Mouse (Mus musculus): Measurements from ENCODE around the gene Col4a3. TPM values are rescaled to one million over a fixed set of nuclear protein-coding genes. Genes with fewer than 3 reads are reported as not detected.

Col4a3 gene
- polyA plus RNA-seq, 1 experiment, result not detected

DNA sequence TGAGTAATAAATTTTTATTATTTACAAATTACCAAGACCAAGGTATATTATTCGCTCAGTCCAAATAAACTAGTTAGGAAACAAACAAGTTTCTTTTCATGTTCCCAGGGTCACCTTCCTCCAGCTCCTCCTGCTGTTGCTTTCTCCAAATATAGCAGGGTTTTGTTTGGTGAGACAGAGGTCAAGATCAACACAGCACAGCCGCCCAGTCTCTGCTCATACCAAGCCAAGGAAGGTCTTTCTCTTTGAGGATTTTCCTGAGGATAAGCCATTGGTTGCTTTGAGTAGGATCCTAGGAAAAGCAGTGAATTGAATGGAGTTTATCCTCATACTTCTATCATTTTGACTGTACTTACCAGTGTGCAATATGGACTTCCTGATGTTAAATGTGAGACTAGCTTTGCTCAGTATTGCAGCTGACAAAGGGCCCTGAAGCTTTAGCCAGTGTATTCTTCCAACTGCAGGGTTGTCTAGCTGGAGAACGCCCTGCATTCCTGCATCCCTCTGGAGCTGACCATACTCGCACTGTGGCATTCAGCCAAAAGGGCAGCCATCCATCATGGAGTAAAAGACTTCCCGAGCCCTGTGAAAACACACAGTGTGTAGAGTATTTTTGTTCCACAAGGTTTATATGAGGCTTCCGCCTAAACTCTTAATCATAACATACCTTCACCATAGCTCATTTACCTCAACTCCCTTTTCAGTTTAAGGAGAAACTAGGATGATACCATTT lies 10.3 kb downstream of the Col4a3 start:
- Histone ChIP-seq H3K4me1 (ENCODE audit: control insufficient read depth, insufficient read depth, low read length) (no peaks in the 10 kb centered on the region), H3K4me3 (ENCODE audit: insufficient read depth, low read depth, low read length) (no peak overlapping the region), H3K27ac (ENCODE audit: insufficient read depth, low read depth, low read length) (no peak overlapping the region)
- TF ChIP-seq CTCF (IDR thresholded peaks at IDR 0.05; ENCODE audit: insufficient read depth, low read depth, low read length) (no peak), POLR2A (IDR thresholded peaks at IDR 0.05; ENCODE audit: insufficient read depth, low read depth, low read length) (no peak)
- 54% methylated on average over 6 of the region's 6 CpGs for WGBS

DNA sequence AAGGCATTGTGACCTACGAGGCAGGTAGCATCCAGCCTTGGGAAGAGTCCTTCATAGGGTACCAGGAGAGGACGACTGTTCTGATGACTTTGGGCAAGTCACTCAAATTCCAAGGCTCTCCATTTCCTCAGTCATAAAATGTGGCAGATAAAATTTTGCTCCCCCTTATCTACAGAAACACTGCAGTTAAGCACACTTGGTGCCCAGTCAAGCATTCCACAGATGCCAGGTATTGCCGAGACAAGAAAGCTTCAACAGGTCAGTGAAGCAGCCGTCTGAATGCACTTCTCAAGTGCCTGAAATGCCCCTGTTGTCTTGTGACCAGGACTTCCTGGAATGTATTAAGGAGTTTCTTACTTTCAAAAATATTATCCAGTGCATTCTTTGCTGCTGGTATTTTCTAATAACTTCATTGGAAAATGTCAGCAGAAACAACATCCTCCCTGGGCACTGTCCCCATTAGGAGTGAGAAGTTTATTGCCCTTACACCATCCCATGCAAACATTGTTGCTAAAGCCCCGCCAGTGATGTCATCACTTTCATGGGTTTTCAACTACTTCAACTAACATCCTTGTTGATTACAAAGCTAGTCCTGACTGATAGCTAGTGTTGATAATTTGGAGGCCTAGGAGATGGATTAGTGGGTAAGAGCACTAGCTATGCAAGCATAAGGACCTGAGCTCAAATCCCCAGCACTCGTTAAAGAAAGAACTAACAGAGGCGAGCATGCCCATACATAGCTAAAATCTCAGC lies 16.7 kb downstream of the Col4a3 start:
- Histone ChIP-seq H3K27ac (ENCODE audit: insufficient read depth, low read depth, low read length) (no peak overlapping the region), H3K4me3 (ENCODE audit: insufficient read depth, low read depth, low read length) (no peak overlapping the region), H3K4me1 (ENCODE audit: control insufficient read depth, insufficient read depth, low read length) (no peaks in the 10 kb centered on the region)
- 79% methylated on average over 7 of the region's 7 CpGs for WGBS
- no peak for TF ChIP-seq CTCF (IDR thresholded peaks at IDR 0.05; ENCODE audit: insufficient read depth, low read depth, low read length)
- TF ChIP-seq POLR2A (IDR thresholded peaks at IDR 0.05; ENCODE audit: insufficient read depth, low read depth, low read length), result no peak

DNA sequence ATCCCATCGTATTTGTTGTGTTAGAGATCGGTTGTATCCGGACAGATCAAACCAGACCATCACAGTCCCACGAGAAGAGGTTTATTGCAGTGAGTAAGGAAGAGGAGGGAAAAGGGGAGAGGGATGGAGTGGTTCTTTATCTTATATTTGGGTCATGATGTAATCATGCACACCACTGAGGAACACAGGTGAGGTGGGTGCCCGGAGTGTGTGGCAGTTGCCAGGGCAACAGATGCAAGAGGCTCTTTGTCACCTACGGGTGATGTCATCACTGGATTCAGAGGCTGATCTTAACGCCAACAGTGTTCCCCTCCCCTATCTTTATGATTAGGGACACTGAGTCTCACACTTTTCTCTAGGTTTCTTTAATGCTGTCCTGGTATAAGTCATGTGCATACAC lies 18.6 kb downstream of the Col4a3 start:
- Histone ChIP-seq H3K4me1 (ENCODE audit: control insufficient read depth, insufficient read depth, low read length) (no peaks in the 10 kb centered on the region), H3K27ac (ENCODE audit: insufficient read depth, low read depth, low read length) (no peak overlapping the region), H3K4me3 (ENCODE audit: insufficient read depth, low read depth, low read length) (no peak overlapping the region)
- no peak for TF ChIP-seq CTCF (IDR thresholded peaks at IDR 0.05; ENCODE audit: insufficient read depth, low read depth, low read length)
- TF ChIP-seq POLR2A (IDR thresholded peaks at IDR 0.05; ENCODE audit: insufficient read depth, low read depth, low read length), result no peak
- 82% methylated on average over 7 of the region's 7 CpGs for WGBS

DNA sequence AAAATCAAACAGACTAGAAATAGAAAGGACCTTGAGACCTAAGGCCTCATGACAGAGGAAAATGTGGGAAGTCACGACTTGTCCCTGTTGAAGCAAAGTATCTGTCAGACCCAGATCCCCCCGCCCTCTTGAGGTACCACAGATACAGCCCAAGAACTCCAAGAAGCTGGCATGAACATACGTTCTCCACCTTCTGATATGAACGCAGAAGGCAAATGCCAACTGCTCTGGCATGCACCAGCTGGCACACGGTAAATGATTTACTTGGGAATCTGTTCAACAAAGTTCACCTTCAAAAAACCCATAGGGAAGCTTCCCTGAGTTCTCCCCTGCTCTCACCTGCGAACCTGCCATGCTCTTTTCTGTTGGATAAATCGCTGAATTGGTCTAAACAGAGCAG lies 19.1 kb downstream of the Col4a3 start:
- 87% methylated on average over 7 of the region's 7 CpGs for WGBS
- no peak for TF ChIP-seq CTCF (IDR thresholded peaks at IDR 0.05; ENCODE audit: insufficient read depth, low read depth, low read length)
- no peak for TF ChIP-seq POLR2A (IDR thresholded peaks at IDR 0.05; ENCODE audit: insufficient read depth, low read depth, low read length)
- Histone ChIP-seq H3K4me3 (ENCODE audit: insufficient read depth, low read depth, low read length) (no peak overlapping the region), H3K4me1 (ENCODE audit: control insufficient read depth, insufficient read depth, low read length) (no peaks in the 10 kb centered on the region), H3K27ac (ENCODE audit: insufficient read depth, low read depth, low read length) (no peak overlapping the region)

DNA sequence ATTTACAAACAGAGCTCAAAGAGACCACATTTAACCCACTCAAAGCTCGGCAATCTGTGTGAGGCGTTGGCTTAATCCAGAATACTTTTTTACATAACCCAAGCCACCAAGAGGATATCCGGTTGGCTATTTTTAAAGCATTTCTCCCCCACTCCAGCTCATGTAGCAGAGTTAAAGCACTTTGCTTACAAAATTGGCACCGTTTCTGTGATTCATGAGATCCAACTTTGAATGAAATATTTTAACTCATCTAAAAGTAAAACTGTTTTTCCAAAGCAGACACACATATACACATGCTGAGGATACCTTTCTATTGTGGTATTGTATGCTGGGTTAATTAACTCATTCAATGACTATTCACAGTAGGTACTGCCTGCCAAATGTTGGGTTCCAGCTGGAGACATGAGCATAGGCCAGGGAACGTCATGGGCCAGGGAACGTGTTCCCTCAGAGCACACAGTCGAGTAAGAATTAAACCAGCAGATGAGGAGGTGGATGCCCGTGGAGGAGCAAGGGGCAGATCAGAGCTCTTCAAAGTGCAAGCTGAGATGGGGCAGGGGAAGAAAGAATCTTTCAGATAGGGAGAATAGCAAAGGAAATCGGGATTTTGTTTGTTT lies 22.0 kb downstream of the Col4a3 start:
- 45% methylated on average over 9 of the region's 9 CpGs for WGBS
- TF ChIP-seq CTCF (IDR thresholded peaks at IDR 0.05; ENCODE audit: insufficient read depth, low read depth, low read length), result no peak
- TF ChIP-seq POLR2A (IDR thresholded peaks at IDR 0.05; ENCODE audit: insufficient read depth, low read depth, low read length), result no peak
- no peak overlapping the region for H3K27ac ChIP-seq (ENCODE audit: insufficient read depth, low read depth, low read length)
- H3K4me1 ChIP-seq (ENCODE audit: control insufficient read depth, insufficient read depth, low read length), result no peaks in the 10 kb centered on the region
- no peak overlapping the region for H3K4me3 ChIP-seq (ENCODE audit: insufficient read depth, low read depth, low read length)

DNA sequence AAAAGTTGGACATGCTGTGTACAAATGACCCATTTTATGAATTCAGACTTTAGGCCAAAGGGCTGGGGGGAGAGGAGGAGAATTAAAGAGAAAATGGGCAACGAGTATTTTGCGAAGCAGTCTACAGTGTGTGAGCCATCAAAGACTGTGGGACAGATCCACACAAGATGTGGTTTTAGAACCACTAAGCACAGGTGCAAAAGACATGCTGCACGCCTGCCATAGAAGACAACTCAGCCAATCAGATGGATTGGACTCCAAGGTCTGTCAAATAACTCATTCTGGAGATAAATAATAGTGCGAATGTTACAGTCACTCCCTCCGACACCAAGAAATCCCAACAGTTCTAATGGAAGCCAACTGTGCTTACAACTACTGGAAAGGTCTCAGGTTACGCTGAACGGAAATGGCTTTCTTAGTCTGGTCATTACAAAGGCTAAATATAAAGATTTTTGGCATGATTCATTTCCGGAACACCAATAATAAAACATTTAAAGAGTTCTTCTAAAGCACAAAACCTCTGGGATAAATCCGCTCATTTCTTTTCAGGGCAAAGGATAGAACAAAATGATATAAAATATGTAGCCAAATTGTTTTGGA lies 25.4 kb downstream of the Col4a3 start:
- H3K4me3 ChIP-seq (ENCODE audit: insufficient read depth, low read depth, low read length), result no peak overlapping the region
- no peaks in the 10 kb centered on the region for H3K4me1 ChIP-seq (ENCODE audit: control insufficient read depth, insufficient read depth, low read length)
- TF ChIP-seq POLR2A (IDR thresholded peaks at IDR 0.05; ENCODE audit: insufficient read depth, low read depth, low read length) (no peak), CTCF (IDR thresholded peaks at IDR 0.05; ENCODE audit: insufficient read depth, low read depth, low read length) (no peak)
- H3K27ac ChIP-seq (ENCODE audit: insufficient read depth, low read depth, low read length), result no peak overlapping the region
- 87% methylated on average over 9 of the region's 9 CpGs for WGBS

DNA sequence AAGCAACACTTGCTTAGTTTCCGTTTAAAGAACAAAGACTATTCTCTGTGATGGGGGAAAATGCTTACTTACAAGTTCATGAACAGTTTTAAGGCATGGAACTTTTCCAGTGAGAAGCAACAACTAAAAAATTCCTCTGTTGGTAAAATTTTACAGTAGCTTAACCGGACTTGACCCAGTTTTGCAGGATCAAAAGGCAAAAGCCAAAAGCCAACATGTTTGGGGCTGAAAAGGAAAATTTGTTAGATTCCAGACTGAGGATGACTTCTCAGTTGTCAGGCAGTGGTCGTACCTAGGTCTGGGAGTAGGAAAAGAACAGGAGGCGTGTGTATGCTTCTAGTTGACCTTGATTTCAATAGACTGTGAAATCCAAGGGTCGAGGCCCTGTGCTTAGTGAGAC lies 31.3 kb downstream of the Col4a3 start:
- Histone ChIP-seq H3K4me1 (ENCODE audit: control insufficient read depth, insufficient read depth, low read length) (no peaks in the 10 kb centered on the region), H3K27ac (ENCODE audit: insufficient read depth, low read depth, low read length) (no peak overlapping the region), H3K4me3 (ENCODE audit: insufficient read depth, low read depth, low read length) (no peak overlapping the region)
- TF ChIP-seq CTCF (IDR thresholded peaks at IDR 0.05; ENCODE audit: insufficient read depth, low read depth, low read length), result no peak
- TF ChIP-seq POLR2A (IDR thresholded peaks at IDR 0.05; ENCODE audit: insufficient read depth, low read depth, low read length), result no peak
- 75% methylated on average over 5 of the region's 5 CpGs for WGBS

DNA sequence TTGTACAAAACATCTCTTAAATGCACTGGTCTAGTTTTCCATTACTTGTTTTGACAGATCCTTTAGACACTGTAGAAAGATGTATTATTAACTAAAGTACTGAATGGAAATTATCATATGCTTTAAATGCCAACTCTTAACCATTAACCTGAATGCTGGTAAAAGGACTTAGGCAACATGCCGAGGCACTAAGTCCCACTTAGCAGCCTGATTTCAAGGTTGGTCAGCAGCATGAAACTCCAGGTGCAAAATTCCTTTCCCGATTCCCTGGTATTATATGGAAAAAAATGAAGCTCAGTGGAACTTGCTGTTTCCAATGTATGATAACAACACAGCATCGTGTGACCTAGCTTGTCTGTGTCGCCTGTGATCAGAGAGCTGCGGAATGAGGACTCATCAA lies 31.9 kb downstream of the Col4a3 start:
- TF ChIP-seq CTCF (IDR thresholded peaks at IDR 0.05; ENCODE audit: insufficient read depth, low read depth, low read length) (no peak), POLR2A (IDR thresholded peaks at IDR 0.05; ENCODE audit: insufficient read depth, low read depth, low read length) (no peak)
- Histone ChIP-seq H3K4me3 (ENCODE audit: insufficient read depth, low read depth, low read length) (no peak overlapping the region), H3K27ac (ENCODE audit: insufficient read depth, low read depth, low read length) (no peak overlapping the region), H3K4me1 (ENCODE audit: control insufficient read depth, insufficient read depth, low read length) (no peaks in the 10 kb centered on the region)
- 86% methylated on average over 5 of the region's 5 CpGs for WGBS

DNA sequence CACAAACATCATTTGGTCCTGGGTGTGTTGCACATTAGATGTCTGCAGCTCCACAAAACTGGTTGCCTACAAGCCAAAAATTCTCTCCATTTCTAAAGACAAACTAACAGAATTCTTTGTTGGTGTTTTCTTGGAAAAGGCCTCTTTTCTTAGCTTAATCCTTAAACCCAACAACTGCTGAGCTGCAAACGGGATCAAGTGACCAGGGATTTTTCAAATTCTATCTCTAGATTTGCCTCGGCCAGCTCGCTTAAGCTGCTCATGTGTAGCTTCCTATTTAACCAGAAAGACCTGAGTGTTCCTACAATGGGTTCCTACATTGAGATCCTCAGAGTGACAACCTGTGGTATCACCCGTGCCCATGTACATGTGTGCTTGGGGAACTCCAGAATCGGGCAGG lies 33.3 kb downstream of the Col4a3 start:
- H3K27ac ChIP-seq (ENCODE audit: insufficient read depth, low read depth, low read length), result no peak overlapping the region
- WGBS, result 79% methylated on average over 5 of the region's 5 CpGs
- no peak overlapping the region for H3K4me3 ChIP-seq (ENCODE audit: insufficient read depth, low read depth, low read length)
- H3K4me1 ChIP-seq (ENCODE audit: control insufficient read depth, insufficient read depth, low read length), result no peaks in the 10 kb centered on the region
- TF ChIP-seq POLR2A (IDR thresholded peaks at IDR 0.05; ENCODE audit: insufficient read depth, low read depth, low read length), result no peak
